In the genomic region with DNA sequence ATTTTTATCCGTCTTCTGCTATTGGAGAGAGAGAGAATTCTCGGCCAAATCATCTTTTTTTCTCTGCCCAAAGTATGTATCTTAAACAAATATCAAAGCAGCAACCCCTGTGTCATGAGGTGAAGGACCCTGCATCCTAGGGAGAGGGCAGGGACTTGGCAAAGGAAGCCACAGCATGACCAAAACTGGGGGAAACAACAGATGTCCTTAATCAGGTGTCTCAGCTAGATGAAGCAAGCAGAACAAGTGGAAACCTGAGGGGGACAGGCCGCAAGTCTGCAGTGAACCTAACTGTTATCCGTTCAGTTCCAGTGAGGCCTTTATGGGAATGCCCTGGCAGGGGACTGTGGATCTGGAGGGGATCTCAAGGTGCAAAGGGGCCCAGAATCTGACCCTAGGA, we compare ENCODE assay signal across 8 mouse cellular contexts. TPM values are rescaled to one million over a fixed set of nuclear protein-coding genes. Genes with fewer than 3 reads are reported as not detected.
DNase-seq lines count a peak whose midpoint lies in the region; ATAC-seq lines count a peak whose summit lies in the region.
"Had no signal": no experiment of that assay in that cellular context is flagged by ENCODE, and none has a peak within 500 bp of the region (broad histone marks: within the 10 kb centered on the region; RNA-seq: fewer than 3 reads in every experiment).

No protein-coding gene starts in this region.

- peaks cover 12% of the 10 kb centered on the region for H3K36me3 ChIP-seq in lung, embryonic 16.5 days (ENCODE audit: control insufficient read depth, insufficient read depth, low read length)
- H3K36me3 ChIP-seq in forebrain, embryonic 13.5 days (ENCODE audit: poor library complexity, severe bottlenecking), result peaks cover 46% of the 10 kb centered on the region
- peaks cover 47% of the 10 kb centered on the region for H3K36me3 ChIP-seq in limb, embryonic 13.5 days
- H3K36me3 ChIP-seq in stomach, embryonic 14.5 days (ENCODE audit: control insufficient read depth, insufficient read depth, low read length), result peaks cover 10% of the 10 kb centered on the region; the same call in 1 of the 2 replicates

- H3K27ac ChIP-seq in lung, embryonic 16.5 days (ENCODE audit: low read length), result peak overlapping the region; percentile 62; the same call in 1 of the 2 replicates
- no peak overlapping the region for H3K27ac ChIP-seq in forebrain, embryonic 13.5 days
- no peak overlapping the region for H3K27ac ChIP-seq in limb, embryonic 13.5 days
- peak overlapping the region; percentile 4; the same call in 1 of the 2 replicates for H3K27ac ChIP-seq in stomach, embryonic 14.5 days (ENCODE audit: low read length)

- DNase-seq in lung, postnatal 10 days, result no peak
- DNase-seq in thymus, postnatal 10 days (ENCODE audit: low spot score in 2 of 2), result no peak
- DNase-seq in spleen, postnatal 36 days (ENCODE audit: low spot score in 2 of 2), result no peak
- DNase-seq: kidney, adult 8-10 months had no signal

- no peak for ATAC-seq in lung, embryonic 16.5 days (ENCODE audit: low read depth)
- no peak for ATAC-seq in forebrain, embryonic 13.5 days
- no peak for ATAC-seq in limb, embryonic 13.5 days (ENCODE audit: low FRiP score, low read depth)
- ATAC-seq in stomach, embryonic 14.5 days (ENCODE audit: insufficient number of reproducible peaks, insufficient read depth, low FRiP score, low read depth), result no peak

- no peaks in the 10 kb centered on the region for H3K27me3 ChIP-seq in lung, embryonic 16.5 days (ENCODE audit: control insufficient read depth, insufficient read depth, low read depth, low read length)
- no peaks in the 10 kb centered on the region for H3K27me3 ChIP-seq in forebrain, embryonic 13.5 days
- H3K27me3 ChIP-seq in limb, embryonic 13.5 days, result no peaks in the 10 kb centered on the region
- H3K27me3 ChIP-seq in stomach, embryonic 14.5 days (ENCODE audit: control insufficient read depth, insufficient read depth, low read length), result no peaks in the 10 kb centered on the region

- WGBS in lung, embryonic 16.5 days, result 75% methylated on average over 4 of the region's 4 CpGs
- 84% methylated on average over 4 of the region's 4 CpGs for WGBS in forebrain, embryonic 13.5 days
- WGBS in limb, embryonic 13.5 days, result 86% methylated on average over 4 of the region's 4 CpGs
- 67% methylated on average over 4 of the region's 4 CpGs for WGBS in stomach, embryonic 14.5 days

- H3K4me2 ChIP-seq in lung, embryonic 16.5 days (ENCODE audit: low read depth, low read length), result peak overlapping the region; percentile 91
- H3K4me2 ChIP-seq in forebrain, embryonic 13.5 days, result peak overlapping the region; percentile 99
- H3K4me2 ChIP-seq in limb, embryonic 13.5 days (replicated peaks), result peak overlapping the region; percentile 94
- H3K4me2 ChIP-seq in stomach, embryonic 14.5 days (replicated peaks; ENCODE audit: low read depth, low read length), result peak overlapping the region; percentile 96

- no peaks in the 10 kb centered on the region for H3K9me3 ChIP-seq in lung, embryonic 16.5 days (ENCODE audit: control insufficient read depth, low read length)
- H3K9me3 ChIP-seq in forebrain, embryonic 13.5 days (replicated peaks), result no peaks in the 10 kb centered on the region
- no peaks in the 10 kb centered on the region for H3K9me3 ChIP-seq in limb, embryonic 13.5 days
- H3K9me3 ChIP-seq in stomach, embryonic 14.5 days (ENCODE audit: control insufficient read depth, low read depth, low read length), result no peaks in the 10 kb centered on the region

- H3K4me3 ChIP-seq in lung, embryonic 16.5 days (ENCODE audit: low read length), result peak overlapping the region; percentile 81
- peak overlapping the region; percentile 94 for H3K4me3 ChIP-seq in forebrain, embryonic 13.5 days
- H3K4me3 ChIP-seq in limb, embryonic 13.5 days, result peak overlapping the region; percentile 94
- peak overlapping the region; percentile 79; the same call in 1 of the 2 replicates for H3K4me3 ChIP-seq in stomach, embryonic 14.5 days (ENCODE audit: low read depth, low read length)

- peak overlapping the region; percentile 97 for H3K9ac ChIP-seq in lung, embryonic 16.5 days (ENCODE audit: low read length)
- H3K9ac ChIP-seq in forebrain, embryonic 13.5 days, result peak overlapping the region; percentile 98
- H3K9ac ChIP-seq in limb, embryonic 13.5 days, result peak overlapping the region; percentile 98
- H3K9ac ChIP-seq in stomach, embryonic 14.5 days (replicated peaks; ENCODE audit: low read depth, low read length), result no peak overlapping the region

- peaks cover 13% of the 10 kb centered on the region for H3K4me1 ChIP-seq in lung, embryonic 16.5 days (replicated peaks; ENCODE audit: control insufficient read depth, insufficient read depth, low read length)
- H3K4me1 ChIP-seq in forebrain, embryonic 13.5 days, result peaks cover 47% of the 10 kb centered on the region
- peaks cover 47% of the 10 kb centered on the region for H3K4me1 ChIP-seq in limb, embryonic 13.5 days
- peaks cover 13% of the 10 kb centered on the region for H3K4me1 ChIP-seq in stomach, embryonic 14.5 days (ENCODE audit: control insufficient read depth, insufficient read depth, low read length)

RNA-seq across cellular contexts. Expression of a gene that starts 2.4 kb away (rescaled TPM):
- polyA plus RNA-seq in lung, embryonic 16.5 days (2015; fragmentation: Nextera tagmentation; extraction: Ambion mirVana), result 13.1 and 16.3 TPM in 2 replicates
- polyA plus RNA-seq in forebrain, embryonic 13.5 days (2015; fragmentation: Nextera tagmentation; extraction: Ambion mirVana), result 32.4 and 38.2 TPM in 2 replicates
- polyA plus RNA-seq in limb, embryonic 13.5 days (2015; fragmentation: Nextera tagmentation; extraction: Ambion mirVana), result 21.5 and 22.8 TPM in 2 replicates
- polyA plus RNA-seq in stomach, embryonic 14.5 days (2014; fragmentation: Nextera tagmentation; extraction: Ambion mirVana), result 27.7 and 28.4 TPM in 2 replicates

RNA-seq across cellular contexts. Expression of a gene that starts 27.0 kb away (rescaled TPM):
- 25.2 and 27.8 TPM in 2 replicates for polyA plus RNA-seq in lung, embryonic 16.5 days (2015; fragmentation: Nextera tagmentation; extraction: Ambion mirVana)
- 27.3 and 27.7 TPM in 2 replicates for polyA plus RNA-seq in forebrain, embryonic 13.5 days (2015; fragmentation: Nextera tagmentation; extraction: Ambion mirVana)
- 33.0 and 33.5 TPM in 2 replicates for polyA plus RNA-seq in limb, embryonic 13.5 days (2015; fragmentation: Nextera tagmentation; extraction: Ambion mirVana)
- 20.2 and 21.9 TPM in 2 replicates for polyA plus RNA-seq in stomach, embryonic 14.5 days (2014; fragmentation: Nextera tagmentation; extraction: Ambion mirVana)

RNA-seq across cellular contexts. Expression of a gene that starts 32.1 kb away (rescaled TPM):
- polyA plus RNA-seq in lung, embryonic 16.5 days (2015; fragmentation: Nextera tagmentation; extraction: Ambion mirVana), result 28.1 and 33.1 TPM in 2 replicates
- 15.6 and 16.9 TPM in 2 replicates for polyA plus RNA-seq in forebrain, embryonic 13.5 days (2015; fragmentation: Nextera tagmentation; extraction: Ambion mirVana)
- 26.5 and 30.1 TPM in 2 replicates for polyA plus RNA-seq in limb, embryonic 13.5 days (2015; fragmentation: Nextera tagmentation; extraction: Ambion mirVana)
- polyA plus RNA-seq in stomach, embryonic 14.5 days (2014; fragmentation: Nextera tagmentation; extraction: Ambion mirVana), result 26.6 and 28.4 TPM in 2 replicates

RNA-seq across cellular contexts. Expression of a gene that starts 32.3 kb away (rescaled TPM):
- 32.1 and 34.2 TPM in 2 replicates for polyA plus RNA-seq in lung, embryonic 16.5 days (2015; fragmentation: Nextera tagmentation; extraction: Ambion mirVana)
- 25.9 and 28.9 TPM in 2 replicates for polyA plus RNA-seq in forebrain, embryonic 13.5 days (2015; fragmentation: Nextera tagmentation; extraction: Ambion mirVana)
- 20.7 and 23.6 TPM in 2 replicates for polyA plus RNA-seq in limb, embryonic 13.5 days (2015; fragmentation: Nextera tagmentation; extraction: Ambion mirVana)
- polyA plus RNA-seq in stomach, embryonic 14.5 days (2014; fragmentation: Nextera tagmentation; extraction: Ambion mirVana), result 32.1 and 32.9 TPM in 2 replicates

RNA-seq across cellular contexts. Expression of a gene that starts 36.9 kb away (rescaled TPM):
- polyA plus RNA-seq in lung, embryonic 16.5 days (2015; fragmentation: Nextera tagmentation; extraction: Ambion mirVana), result 41.8 and 46.3 TPM in 2 replicates
- polyA plus RNA-seq in forebrain, embryonic 13.5 days (2015; fragmentation: Nextera tagmentation; extraction: Ambion mirVana), result 50.1 and 62.3 TPM in 2 replicates
- 45.6 and 58.6 TPM in 2 replicates for polyA plus RNA-seq in limb, embryonic 13.5 days (2015; fragmentation: Nextera tagmentation; extraction: Ambion mirVana)
- 50.3 and 51.6 TPM in 2 replicates for polyA plus RNA-seq in stomach, embryonic 14.5 days (2014; fragmentation: Nextera tagmentation; extraction: Ambion mirVana)

Comparison
In these comparisons a context has a peak if more than half of its experiments do, and no peak if none do; other contexts are left out.
1. H3K27ac ChIP-seq: peak in lung, embryonic 16.5 days (single experiment) and stomach, embryonic 14.5 days (single experiment); none in forebrain, embryonic 13.5 days (single experiment) and limb, embryonic 13.5 days (single experiment).
2. Peak in every context shown above with its lines, with median percentiles within 50 percentile points of each other: H3K4me2 ChIP-seq and H3K4me3 ChIP-seq.